Comparison of ENCODE assay signal across 17 mouse cellular contexts in genomic region chr2:83791330-83792073, GRCm38 (mm10). TPM values are rescaled to one million over a fixed set of nuclear protein-coding genes. Genes with fewer than 3 reads are reported as not detected.
A peak's percentile ranks its signal among the peaks of the same experiment; 100 is the strongest.
DNase-seq lines count a peak whose midpoint lies in the region; ATAC-seq lines count a peak whose summit lies in the region.
"Had no signal": no experiment of that assay in that cellular context is flagged by ENCODE, and none has a peak within 500 bp of the region (broad histone marks: within the 10 kb centered on the region; RNA-seq: fewer than 3 reads in every experiment).

No protein-coding gene starts in this region.

- no peak overlapping the region for H3K9ac ChIP-seq in hindbrain, embryonic 12.5 days
- H3K9ac ChIP-seq in midbrain, embryonic 12.5 days (replicated peaks), result no peak overlapping the region
- H3K9ac ChIP-seq: embryonic facial prominence, embryonic 12.5 days; liver, embryonic 15.5 days had no signal

- ATAC-seq in hindbrain, embryonic 12.5 days (ENCODE audit: low FRiP score), result peak; percentile 89
- ATAC-seq in midbrain, embryonic 12.5 days (ENCODE audit: low FRiP score, low read depth), result peak; percentile 94
- ATAC-seq: inflammation-experienced regulatory T-cells, adult 6 months; lung, postnatal 0 days had no signal

- peak; percentile 84 for DNase-seq in retina, postnatal 1 day
- no peak for DNase-seq in retina, embryonic 14.5 days (ENCODE audit: low spot score)
- DNase-seq in frontal cortex, postnatal 14 days (ENCODE audit: low spot score in 2 of 2), result no peak
- DNase-seq in adrenal gland, postnatal 25 days, result no peak
- no peak for DNase-seq in cerebellum, postnatal 4 days (ENCODE audit: low spot score in 2 of 2)
- DNase-seq: cerebellum, postnatal 25 days; gastrocnemius, adult 2 months; heart, adult 18-20 months; kidney, adult 9 months; kidney, postnatal 36 days had no signal

- peaks cover 9% of the 10 kb centered on the region for H3K36me3 ChIP-seq in hindbrain, embryonic 12.5 days
- peaks cover 13% of the 10 kb centered on the region for H3K36me3 ChIP-seq in midbrain, embryonic 12.5 days

- no peaks in the 10 kb centered on the region for H3K9me3 ChIP-seq in hindbrain, embryonic 12.5 days (replicated peaks)
- no peaks in the 10 kb centered on the region for H3K9me3 ChIP-seq in midbrain, embryonic 12.5 days
- H3K9me3 ChIP-seq: embryonic facial prominence, embryonic 12.5 days; liver, embryonic 15.5 days had no signal

- WGBS in hindbrain, embryonic 12.5 days, result 72% methylated on average over 20 of the region's 20 CpGs
- WGBS in midbrain, embryonic 12.5 days, result 58% methylated on average over 20 of the region's 20 CpGs

- H3K27me3 ChIP-seq in hindbrain, embryonic 12.5 days, result no peaks in the 10 kb centered on the region
- no peaks in the 10 kb centered on the region for H3K27me3 ChIP-seq in midbrain, embryonic 12.5 days
- H3K27me3 ChIP-seq: embryonic facial prominence, embryonic 12.5 days; liver, embryonic 15.5 days had no signal

- H3K27ac ChIP-seq in hindbrain, embryonic 12.5 days, result no peak overlapping the region
- peak overlapping the region; percentile 71 for H3K27ac ChIP-seq in midbrain, embryonic 12.5 days (replicated peaks)
- H3K27ac ChIP-seq: embryonic facial prominence, embryonic 12.5 days; gastrocnemius, adult 2 months; liver, embryonic 15.5 days had no signal

- H3K4me2 ChIP-seq in hindbrain, embryonic 12.5 days (replicated peaks), result no peak overlapping the region; the same call in 1 of the 2 replicates
- H3K4me2 ChIP-seq in midbrain, embryonic 12.5 days (replicated peaks), result peak overlapping the region; percentile 37
- H3K4me2 ChIP-seq: embryonic facial prominence, embryonic 12.5 days; liver, embryonic 15.5 days had no signal

- no peaks in the 10 kb centered on the region for H3K4me1 ChIP-seq in hindbrain, embryonic 12.5 days
- H3K4me1 ChIP-seq in midbrain, embryonic 12.5 days, result no peaks in the 10 kb centered on the region
- H3K4me1 ChIP-seq: embryonic facial prominence, embryonic 12.5 days; liver, embryonic 15.5 days had no signal

- H3K4me3 ChIP-seq in hindbrain, embryonic 12.5 days, result no peak overlapping the region
- peak overlapping the region; percentile 17; the same call in 1 of the 2 replicates for H3K4me3 ChIP-seq in midbrain, embryonic 12.5 days
- H3K4me3 ChIP-seq: embryonic facial prominence, embryonic 12.5 days; gastrocnemius, adult 2 months; liver, embryonic 15.5 days had no signal

RNA-seq across cellular contexts. Expression of gene Fam171b, which starts 20.9 kb away (rescaled TPM):
- polyA plus RNA-seq in hindbrain, embryonic 12.5 days (2016; fragmentation: Nextera tagmentation; extraction: Ambion mirVana), result 53.2 and 55.9 TPM in 2 replicates
- polyA plus RNA-seq in midbrain, embryonic 12.5 days (2016; fragmentation: Nextera tagmentation; extraction: Ambion mirVana), result 62.9 and 66.2 TPM in 2 replicates
- total RNA-seq in adrenal gland, postnatal 25 days (2021), result 3.9 and 5.7 TPM in 2 replicates
- total RNA-seq: megakaryocyte progenitor cell, adult 5-6 weeks had no signal
